Mouse (Mus musculus): ENCODE data around the gene Fbxl14. TPM values are rescaled to one million over a fixed set of nuclear protein-coding genes. Genes with fewer than 3 reads are reported as not detected.

Gene Fbxl14
- polyA plus RNA-seq (2012; rRNA removed): 86.2 and 106 TPM in 2 replicates

GRCm38 (mm10) chr6:119479343-119479875 lies at the start of gene Fbxl14:
Fbxl14 (plus strand) TSS chr6:119479668.

Other genes starting within 250 kb of the Fbxl14 start
- 0.16 and 0.21 TPM in 2 replicates for gene Cacna2d4, start 243.1 kb upstream of the Fbxl14 start, polyA plus RNA-seq (2012; rRNA removed)
- gene Lrtm2, start 148.9 kb upstream of the Fbxl14 start, polyA plus RNA-seq (2012; rRNA removed): 0.09 and 0.17 TPM in 2 replicates
- gene Adipor2, start 62.0 kb upstream of the Fbxl14 start, polyA plus RNA-seq (2012; rRNA removed): 62.2 and 62.5 TPM in 2 replicates
- gene Wnt5b, start 64.7 kb downstream of the Fbxl14 start, polyA plus RNA-seq (2012; rRNA removed): 6.9 and 7.0 TPM in 2 replicates

All from colon, adult 2 months (tissue).